Mouse (Mus musculus) MEL (cell line): ENCODE data around the gene Gm20695. TPM values are rescaled to one million over a fixed set of nuclear protein-coding genes. Genes with fewer than 3 reads are reported as not detected.
A peak's percentile ranks its signal among the peaks of the same experiment; 100 is the strongest.

Experiments
- DNase-seq: peaks from one replicate; pipeline ENCODE4 v3.0.0; 2011; ENCODE audit warnings: low read depth, low spot score
- H3K27ac ChIP-seq: 2 replicates; pipeline ENCODE4 v1.5.1; 2012; ENCODE audit warnings: low read depth, mild to moderate bottlenecking, control low read depth, low read length, moderate library complexity; ENCODE audit not compliant: control insufficient read depth
- H3K27me3 ChIP-seq, 2 experiments: fragments of 150-350 bp in 1 of 2; sonication (generic) in 1 of 2; 2 replicates each; pipeline ENCODE4 v1.6.1; 2012; ENCODE audit warnings: low read length in 2 of 2, mild to moderate bottlenecking in 2 of 2, improper control_type of control experiment in 1 of 2, moderate library complexity in 1 of 2; ENCODE audit not compliant: insufficient read depth in 2 of 2, control insufficient read depth in 1 of 2
- H3K36me3 ChIP-seq, 2 experiments: 2 replicates each; pipeline ENCODE4 v1.6.1; 2012 to 2014; ENCODE audit warnings: low read length in 2 of 2, improper control_type of control experiment in 1 of 2, inconsistent platforms in 1 of 2, mild to moderate bottlenecking in 1 of 2; ENCODE audit not compliant: insufficient read depth in 2 of 2, control insufficient read depth in 1 of 2
- H3K4me1 ChIP-seq, 2 experiments: fragments of 150-350 bp in 1 of 2; sonication (generic) in 1 of 2; 2 replicates each; pipeline ENCODE4 v1.6.1; 2012; ENCODE audit warnings: low read length in 2 of 2, improper control_type of control experiment in 1 of 2, mild to moderate bottlenecking in 1 of 2; ENCODE audit not compliant: insufficient read depth in 2 of 2, control insufficient read depth in 1 of 2
- H3K4me3 ChIP-seq, 2 experiments: fragments of 150-350 bp in 1 of 2; sonication (generic) in 1 of 2; 2 replicates each; pipeline ENCODE4 v1.5.1; 2012; ENCODE audit warnings: low read depth in 2 of 2, low read length in 2 of 2, mild to moderate bottlenecking in 2 of 2, moderate library complexity in 2 of 2, control low read depth in 1 of 2, improper control_type of control experiment in 1 of 2; ENCODE audit not compliant: control insufficient read depth in 1 of 2, insufficient read depth in 1 of 2
- H3K79me2 ChIP-seq: 2 replicates; pipeline ENCODE4 v1.6.1; 2012; ENCODE audit warnings: mild to moderate bottlenecking, low read length, moderate library complexity; ENCODE audit not compliant: control insufficient read depth, poor library complexity, insufficient read depth
- H3K9ac ChIP-seq: 2 replicates; pipeline ENCODE4 v1.6.1; 2012; ENCODE audit warnings: low read depth, mild to moderate bottlenecking, control low read depth, low read length, moderate library complexity; ENCODE audit not compliant: control insufficient read depth, poor library complexity, severe bottlenecking
- H3K9me3 ChIP-seq: fragments of 150-350 bp; sonication (generic); replicated peaks from 2 replicates; pipeline ENCODE4 v1.6.1; 2012; ENCODE audit warnings: mild to moderate bottlenecking, low read length, improper control_type of control experiment, moderate library complexity; ENCODE audit not compliant: insufficient read depth
- BHLHE40 ChIP-seq: IDR thresholded peaks from 2 replicates; pipeline ENCODE4 v1.6.1; 2012; ENCODE audit warnings: low read depth, mild to moderate bottlenecking, inconsistent platforms, low read length, improper control_type of control experiment, borderline replicate concordance
- CHD2 ChIP-seq: IDR thresholded peaks from 2 replicates; pipeline ENCODE4 v1.6.1; 2011; ENCODE audit warnings: low read length, improper control_type of control experiment
- CTCF ChIP-seq, 3 experiments: IDR thresholded peaks in 2 of 3; conservative IDR thresholded peaks in 1 of 3; 2 replicates each; pipeline ENCODE4 v1.5.1; 2011 to 2012; ENCODE audit warnings: low read length in 3 of 3, low read depth in 2 of 3, mild to moderate bottlenecking in 2 of 3, improper control_type of control experiment in 1 of 3, inconsistent platforms in 1 of 3, mixed read lengths in 1 of 3, moderate library complexity in 1 of 3; ENCODE audit not compliant: control insufficient read depth in 1 of 3, insufficient read depth in 1 of 3, poor library complexity in 1 of 3, severe bottlenecking in 1 of 3
- ELF1 ChIP-seq: IDR thresholded peaks from 2 replicates; pipeline ENCODE4 v1.6.1; 2014; ENCODE audit warnings: low read depth, mild to moderate bottlenecking, inconsistent platforms, low read length, improper control_type of control experiment, moderate library complexity
- GATA1 ChIP-seq: IDR thresholded peaks from 2 replicates; pipeline ENCODE4 v1.6.1; 2011; ENCODE audit warnings: low read depth, low read length, improper control_type of control experiment
- HCFC1 ChIP-seq: IDR thresholded peaks from 2 replicates; pipeline ENCODE4 v1.6.1; 2012; ENCODE audit warnings: low read depth, mild to moderate bottlenecking, inconsistent platforms, low read length, improper control_type of control experiment, moderate library complexity
- MAFK ChIP-seq: IDR thresholded peaks from 2 replicates; pipeline ENCODE4 v1.6.1; 2011; ENCODE audit warnings: low read depth, mild to moderate bottlenecking, low read length, improper control_type of control experiment, borderline replicate concordance
- MAX ChIP-seq: IDR thresholded peaks from 2 replicates; pipeline ENCODE4 v1.6.1; 2011; ENCODE audit warnings: low read length, improper control_type of control experiment
- MEF2A ChIP-seq: IDR thresholded peaks from 2 replicates; pipeline ENCODE4 v1.6.1; 2014; ENCODE audit warnings: low read depth, mild to moderate bottlenecking, inconsistent platforms, low read length, improper control_type of control experiment; ENCODE audit not compliant: poor library complexity, insufficient replicate concordance, severe bottlenecking; ENCODE audit errors: extremely low read depth
- MYB ChIP-seq: IDR thresholded peaks from 2 replicates; pipeline ENCODE4 v1.6.1; 2011; ENCODE audit warnings: mild to moderate bottlenecking, low read depth, low read length, improper control_type of control experiment
- MYC ChIP-seq: IDR thresholded peaks from 2 replicates; pipeline ENCODE4 v1.6.1; 2011; ENCODE audit warnings: low read depth, mild to moderate bottlenecking, low read length, improper control_type of control experiment, moderate library complexity
- POLR2A ChIP-seq, 2 experiments: IDR thresholded peaks; 2 replicates each; pipeline ENCODE4 v1.6.1; 2011 to 2012; ENCODE audit warnings: low read length in 2 of 2, mild to moderate bottlenecking in 2 of 2, control low read depth in 1 of 2, improper control_type of control experiment in 1 of 2, low read depth in 1 of 2, moderate library complexity in 1 of 2; ENCODE audit not compliant: control insufficient read depth in 1 of 2, insufficient read depth in 1 of 2, poor library complexity in 1 of 2
- POLR2AphosphoS2 ChIP-seq: IDR thresholded peaks from 2 replicates; pipeline ENCODE4 v1.6.1; 2011; ENCODE audit warnings: low read length, improper control_type of control experiment
- POLR2AphosphoS5 ChIP-seq: IDR thresholded peaks from 2 replicates; pipeline ENCODE4 v1.6.1; 2012; ENCODE audit warnings: low read depth, borderline replicate concordance, mild to moderate bottlenecking, inconsistent platforms, low read length, moderate library complexity, mixed read lengths
- RCOR1 ChIP-seq: IDR thresholded peaks from 2 replicates; pipeline ENCODE4 v1.6.1; 2012; ENCODE audit warnings: low read depth, mild to moderate bottlenecking, inconsistent platforms, low read length, improper control_type of control experiment
- SIN3A ChIP-seq: IDR thresholded peaks from 2 replicates; pipeline ENCODE4 v1.6.1; 2012; ENCODE audit warnings: low read length, improper control_type of control experiment, inconsistent platforms
- TAL1 ChIP-seq: IDR thresholded peaks from 2 replicates; pipeline ENCODE4 v1.6.1; 2012; ENCODE audit warnings: mild to moderate bottlenecking, inconsistent platforms, low read length, moderate library complexity, mixed read lengths
- TCF12 ChIP-seq: IDR thresholded peaks from 2 replicates; pipeline ENCODE4 v1.6.1; 2014; ENCODE audit warnings: low read depth, mild to moderate bottlenecking, inconsistent platforms, low read length, improper control_type of control experiment, moderate library complexity
- UBTF ChIP-seq: IDR thresholded peaks from 2 replicates; pipeline ENCODE4 v1.6.1; 2012; ENCODE audit warnings: low read depth, mild to moderate bottlenecking, inconsistent platforms, low read length, improper control_type of control experiment, moderate library complexity, borderline replicate concordance; ENCODE audit not compliant: insufficient read depth
- USF1 ChIP-seq: IDR thresholded peaks from 2 replicates; pipeline ENCODE4 v1.6.1; 2014; ENCODE audit warnings: low read depth, mild to moderate bottlenecking, inconsistent platforms, low read length, improper control_type of control experiment, moderate library complexity
- ZC3H11A ChIP-seq: IDR thresholded peaks from 2 replicates; pipeline ENCODE4 v1.6.1; 2012; ENCODE audit warnings: low read depth, mild to moderate bottlenecking, inconsistent platforms, low read length, improper control_type of control experiment
- ZKSCAN1 ChIP-seq: IDR thresholded peaks from 2 replicates; pipeline ENCODE4 v1.6.1; 2012; ENCODE audit warnings: low read depth, mild to moderate bottlenecking, inconsistent platforms, low read length, improper control_type of control experiment, moderate library complexity
- ZMIZ1 ChIP-seq: IDR thresholded peaks from 2 replicates; pipeline ENCODE4 v1.6.1; 2012; ENCODE audit warnings: low read depth, mild to moderate bottlenecking, inconsistent platforms, low read length, improper control_type of control experiment, moderate library complexity
- ZNF384 ChIP-seq: IDR thresholded peaks from 2 replicates; pipeline ENCODE4 v1.6.1; 2012; ENCODE audit warnings: low read depth, mild to moderate bottlenecking, inconsistent platforms, low read length, improper control_type of control experiment
- polyA plus RNA-seq, 2 experiments: library from polyadenylated mRNA; stranded (reverse) in 1 of 2; unstranded in 1 of 2; fragments of >175 nt in 1 of 2; fragments of >200 nt in 1 of 2; gene quantifications; 2 replicates each; pipeline versions ENCODE4 v1.2.1 to v1.2.4; 2012; ENCODE audit warnings: low replicate concordance in 2 of 2, low read depth in 1 of 2; ENCODE audit not compliant: insufficient read length in 2 of 2, insufficient read depth in 1 of 2, missing spikeins in 1 of 2
- total RNA-seq: library from RNA; depleted of rRNA; stranded (reverse); fragments of 300-350 nt; gene quantifications from 2 replicates; pipeline ENCODE4 v1.2.3, GENCODE M21; 2012

The Gm20695 gene
- total and polyA plus RNA-seq, 3 experiments = 0.62 TPM; not detected in 2

- H3K27me3 ChIP-seq = no peaks in the 10 kb centered on the region
- no peak overlapping the region for H3K9ac ChIP-seq
- no peaks in the 10 kb centered on the region for H3K36me3 ChIP-seq
- H3K27ac ChIP-seq = no peak overlapping the region
- no peaks in the 10 kb centered on the region for H3K79me2 ChIP-seq
- peaks cover 0 to 7% of the 10 kb centered on the region in 2 experiments; a peak in 1 of 4 replicates for H3K4me1 ChIP-seq
- H3K4me3 ChIP-seq = no peak overlapping the region
- H3K9me3 ChIP-seq = no peaks in the 10 kb centered on the region
- TF ChIP-seq ZC3H11A (no peak), BHLHE40 (no peak), POLR2AphosphoS2 (no peak), TAL1 (no peak), TCF12 (no peak), HCFC1 (no peak), CHD2 (no peak), ELF1 (no peak)
- TF ChIP-seq, all 39 proteins: peak for 0
- DNase-seq = peak; percentile 34
Observed at GRCm38 (mm10) chr16:3951141-3951540, 66.7 kb downstream of the Gm20695 start.

GRCm38 (mm10) chr16:3956369-3956768 lies 71.9 kb downstream of the Gm20695 start:
- DNase-seq = no peak
- no peaks in the 10 kb centered on the region for H3K27me3 ChIP-seq
- no peaks in the 10 kb centered on the region for H3K79me2 ChIP-seq
- H3K4me1 ChIP-seq = 0 out of 4 replicates have a peak, but pooled peaks cover 0 to 3% of the 10 kb centered on the region in 2 experiments
- no peaks in the 10 kb centered on the region; a peak in 1 of 4 replicates for H3K36me3 ChIP-seq
- no peak overlapping the region for H3K9ac ChIP-seq
- H3K4me3 ChIP-seq = no peak overlapping the region
- TF ChIP-seq ZNF384 = no peak
- TF ChIP-seq POLR2AphosphoS5 = no peak
- TF ChIP-seq POLR2A (IDR thresholded peaks at IDR 0.05; ENCODE audit: control insufficient read depth in 1 of 2, insufficient read depth in 1 of 2, low read depth in 1 of 2, low read length in 2 of 2, poor library complexity in 1 of 2) = no peak
- no peak for TF ChIP-seq MEF2A
- TF ChIP-seq ZKSCAN1 = no peak
- no peak for TF ChIP-seq MAFK
- no peak for TF ChIP-seq TCF12
- TF ChIP-seq ZMIZ1 = no peak
- TF ChIP-seq GATA1 = no peak
- no peak for TF ChIP-seq HCFC1
- no peak for TF ChIP-seq MYC
- TF ChIP-seq ELF1 = no peak
- TF ChIP-seq UBTF = no peak
- no peak for TF ChIP-seq SIN3A
- TF ChIP-seq RCOR1 = no peak
- TF ChIP-seq USF1 = no peak
- no peak for TF ChIP-seq CTCF (IDR thresholded peaks at IDR 0.05 in 2 of 3, conservative IDR thresholded peaks at IDR 0.05 in 1 of 3; ENCODE audit: control insufficient read depth in 1 of 3, insufficient read depth in 1 of 3, low read depth in 2 of 3, low read length in 3 of 3, poor library complexity in 1 of 3, severe bottlenecking in 1 of 3)
- TF ChIP-seq MAX = no peak
- no peak for TF ChIP-seq MYB
- H3K27ac ChIP-seq = no peak overlapping the region
- no peaks in the 10 kb centered on the region for H3K9me3 ChIP-seq
